Mouse (Mus musculus) megakaryocyte, embryonic 14.5 days (primary cell): ENCODE measurements around the gene Prim2.

Experiments used
- FLI1 ChIP-seq: IDR thresholded peaks from 2 replicates; pipeline ENCODE4 v1.6.1; 2012; ENCODE audit warnings: low read length, inconsistent platforms, mixed read lengths
- GATA1 ChIP-seq: IDR thresholded peaks from 3 replicates; pipeline ENCODE4 v1.6.1; 2012; ENCODE audit warnings: mixed read lengths, low read length, inconsistent platforms, borderline replicate concordance

DNA sequence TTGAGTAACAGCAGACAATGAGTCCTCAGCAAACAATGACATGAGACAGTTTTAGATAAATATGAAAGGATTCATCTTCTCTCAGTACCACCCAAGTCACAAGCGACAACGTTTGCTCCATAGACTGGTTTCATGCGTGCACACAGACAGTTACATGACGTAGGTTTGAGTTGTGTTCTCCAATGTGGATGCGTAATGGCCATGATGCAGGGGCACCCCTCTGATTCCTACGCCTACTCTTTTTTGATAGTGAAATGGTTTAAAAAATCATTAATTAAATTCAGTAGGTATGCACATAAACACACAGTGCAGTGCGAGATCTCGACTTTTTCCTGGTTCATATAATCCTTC, 174.4 kb downstream of the Prim2 start:
- no peak for TF ChIP-seq FLI1
- no peak for TF ChIP-seq GATA1
